Mouse (Mus musculus): Measurements from ENCODE around the gene Zfp292. TPM values are rescaled to one million over a fixed set of nuclear protein-coding genes. Genes with fewer than 3 reads are reported as not detected.

The Zfp292 gene
- polyA plus RNA-seq, 1 experiment from 2014 or later = 45.5 TPM

DNA sequence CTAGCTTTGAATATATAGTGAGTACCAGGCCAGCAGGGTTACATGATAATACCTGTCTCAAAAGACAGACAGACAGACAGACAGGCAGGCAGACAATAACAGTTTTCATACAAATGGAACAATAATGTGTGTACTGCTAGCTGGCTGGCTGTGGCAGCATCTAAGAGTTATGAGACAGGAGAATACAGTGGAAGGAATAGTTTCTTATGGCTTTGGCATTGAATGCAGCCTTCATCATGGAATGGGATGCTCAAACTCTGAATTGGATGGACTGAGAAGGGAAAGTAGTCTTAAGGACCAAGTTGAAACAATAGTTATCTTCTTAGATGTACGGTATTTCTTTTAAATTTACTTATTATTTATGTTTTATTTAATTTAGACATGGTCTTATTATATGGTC is 16.6 kb upstream of the Zfp292 start:
- H3K36me3 ChIP-seq (replicated peaks) = no peaks in the 10 kb centered on the region
- 89% methylated on average over 1 of the region's 1 CpGs for WGBS
- no peak overlapping the region for H3K9ac ChIP-seq
- H3K4me2 ChIP-seq = no peak overlapping the region
- ATAC-seq (ENCODE audit: low FRiP score) = no peak
- 0 out of 2 replicates have a peak, but pooled peaks cover 3% of the 10 kb centered on the region for H3K27me3 ChIP-seq
- no peak overlapping the region for H3K27ac ChIP-seq
- H3K4me3 ChIP-seq (replicated peaks) = no peak overlapping the region
- H3K4me1 ChIP-seq = no peaks in the 10 kb centered on the region
- no peaks in the 10 kb centered on the region for H3K9me3 ChIP-seq

DNA sequence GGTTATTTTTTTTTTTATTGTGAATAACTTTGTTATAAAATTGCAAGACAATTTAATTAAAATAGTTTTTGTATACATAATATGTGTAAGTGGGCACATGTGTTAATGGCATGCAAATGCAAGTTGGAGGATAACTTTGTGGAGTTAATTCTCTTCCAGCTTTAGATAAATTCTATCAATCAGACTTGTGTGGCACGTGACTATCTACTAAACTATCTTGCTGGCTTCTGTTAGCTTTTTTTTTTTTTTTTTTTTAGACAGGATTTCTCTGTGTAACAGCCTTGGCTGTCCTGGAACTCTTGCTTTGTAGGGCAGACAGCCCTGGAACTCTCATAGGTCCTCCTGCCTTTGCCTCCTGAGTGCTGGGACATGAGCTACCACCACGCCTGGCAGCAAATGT is 15.7 kb upstream of the Zfp292 start:
- no peaks in the 10 kb centered on the region for H3K9me3 ChIP-seq
- 79% methylated on average over 2 of the region's 2 CpGs for WGBS
- ATAC-seq (ENCODE audit: low FRiP score) = no peak
- no peak overlapping the region for H3K9ac ChIP-seq
- H3K4me2 ChIP-seq = no peak overlapping the region
- 0 out of 2 replicates have a peak, but pooled peaks cover 1% of the 10 kb centered on the region for H3K27me3 ChIP-seq
- no peak overlapping the region for H3K4me3 ChIP-seq (replicated peaks)
- H3K4me1 ChIP-seq = no peaks in the 10 kb centered on the region
- H3K27ac ChIP-seq = no peak overlapping the region
- H3K36me3 ChIP-seq (replicated peaks) = no peaks in the 10 kb centered on the region

DNA sequence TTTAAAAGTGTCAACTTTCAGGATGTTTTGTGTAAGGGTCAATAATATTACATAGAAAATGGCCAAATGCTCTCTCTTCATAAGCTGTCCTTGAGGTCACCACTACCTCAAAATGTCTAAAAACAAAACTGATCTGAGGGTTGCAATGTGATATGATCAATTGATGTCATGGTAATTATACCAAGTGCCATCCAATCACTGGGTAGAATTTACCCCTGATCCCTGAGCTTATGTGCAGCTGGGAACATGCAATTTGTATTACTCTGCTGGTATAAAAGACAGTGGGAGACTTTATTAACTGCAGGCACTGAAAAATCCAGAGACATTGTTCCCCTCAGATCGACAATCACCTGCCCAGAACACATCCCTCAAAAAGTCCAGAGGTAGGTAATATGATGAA is 10.7 kb upstream of the Zfp292 start, which contains the start of gene Cga:
Gene Cga (plus strand): TSS at position 301 of the 400 bp plus-strand sequence.
- Histone ChIP-seq H3K27me3 (peaks cover 29% of the 10 kb centered on the region), H3K36me3 (replicated peaks) (no peaks in the 10 kb centered on the region), H3K4me3 (replicated peaks) (no peak within 1 kb of the TSS), H3K4me1 (no peaks in the 10 kb centered on the region), H3K4me2 (no peak within 1 kb of the TSS), H3K27ac (no peak within 1 kb of the TSS), H3K9me3 (no peaks in the 10 kb centered on the region), H3K9ac (no peak within 1 kb of the TSS)
- no peak for ATAC-seq (ENCODE audit: low FRiP score)
- WGBS = 79% methylated on average over 1 of the region's 1 CpGs

DNA sequence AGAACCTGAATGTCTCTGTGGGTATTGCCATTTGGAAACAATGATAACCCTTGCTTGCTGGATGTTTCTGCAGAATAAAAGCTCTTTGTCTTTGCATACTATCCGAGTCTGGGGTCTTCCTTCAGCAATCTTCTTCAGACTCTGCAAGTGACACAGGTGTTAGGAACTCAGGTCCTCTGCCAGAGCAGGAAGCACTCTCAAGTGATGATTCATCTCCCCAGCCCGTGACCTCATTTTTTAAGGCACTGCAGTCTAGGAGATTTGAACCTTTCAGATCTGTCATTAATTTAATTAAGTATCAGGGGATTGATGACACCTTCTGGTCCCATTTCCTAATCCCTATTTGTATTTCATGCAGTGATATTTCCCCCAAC is 7.0 kb upstream of the Zfp292 start:
- Histone ChIP-seq H3K4me3 (replicated peaks) (no peak overlapping the region), H3K4me1 (peaks cover 11% of the 10 kb centered on the region), H3K36me3 (replicated peaks) (no peaks in the 10 kb centered on the region), H3K4me2 (no peak overlapping the region), H3K9me3 (no peaks in the 10 kb centered on the region), H3K27ac (no peak overlapping the region), H3K9ac (no peak overlapping the region), H3K27me3 (peaks cover 32% of the 10 kb centered on the region)
- WGBS = 14% methylated on average over 2 of the region's 2 CpGs
- ATAC-seq (ENCODE audit: low FRiP score) = no peak

DNA sequence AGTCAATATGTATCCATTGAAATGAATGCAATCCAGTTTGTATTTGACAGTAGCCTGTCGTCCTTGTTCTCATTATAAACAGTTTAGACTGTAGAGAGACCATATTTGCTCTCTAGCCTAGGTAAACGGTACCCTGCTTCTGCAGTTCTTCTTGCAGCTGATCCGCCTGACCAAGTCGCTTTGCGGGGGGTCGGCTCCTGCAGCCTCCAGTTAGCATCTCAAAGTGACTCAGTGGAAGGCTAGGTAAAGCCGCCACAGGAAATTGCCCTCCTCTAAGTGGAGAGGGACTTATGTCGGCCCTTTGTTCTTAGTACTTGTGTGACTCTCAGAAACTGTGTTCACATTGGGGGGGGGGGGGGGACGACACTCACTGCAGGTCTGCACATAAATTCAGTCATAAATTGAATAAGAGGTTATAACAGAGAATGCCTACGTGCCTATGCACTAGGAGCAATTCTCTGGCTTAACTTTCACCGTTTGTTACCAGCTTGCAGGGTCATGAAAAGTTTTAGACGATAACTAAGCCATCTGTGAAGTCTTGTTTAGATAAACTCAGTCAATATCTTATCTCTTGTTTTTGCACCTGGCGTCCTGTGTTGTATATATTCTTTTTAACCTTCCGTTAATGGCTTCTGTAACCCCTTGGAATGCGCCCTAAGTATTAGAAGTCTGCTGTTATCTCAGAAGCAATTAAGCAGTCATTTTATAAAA is 6.5 kb upstream of the Zfp292 start:
- 6% methylated on average over 15 of the region's 15 CpGs for WGBS
- no peak overlapping the region for H3K27ac ChIP-seq
- H3K9me3 ChIP-seq = no peaks in the 10 kb centered on the region
- no peak overlapping the region for H3K9ac ChIP-seq
- H3K4me1 ChIP-seq = peaks cover 11% of the 10 kb centered on the region
- H3K4me2 ChIP-seq = no peak overlapping the region
- H3K4me3 ChIP-seq (replicated peaks) = no peak overlapping the region
- peaks cover 32% of the 10 kb centered on the region for H3K27me3 ChIP-seq
- no peaks in the 10 kb centered on the region for H3K36me3 ChIP-seq (replicated peaks)
- ATAC-seq (ENCODE audit: low FRiP score) = no peak

DNA sequence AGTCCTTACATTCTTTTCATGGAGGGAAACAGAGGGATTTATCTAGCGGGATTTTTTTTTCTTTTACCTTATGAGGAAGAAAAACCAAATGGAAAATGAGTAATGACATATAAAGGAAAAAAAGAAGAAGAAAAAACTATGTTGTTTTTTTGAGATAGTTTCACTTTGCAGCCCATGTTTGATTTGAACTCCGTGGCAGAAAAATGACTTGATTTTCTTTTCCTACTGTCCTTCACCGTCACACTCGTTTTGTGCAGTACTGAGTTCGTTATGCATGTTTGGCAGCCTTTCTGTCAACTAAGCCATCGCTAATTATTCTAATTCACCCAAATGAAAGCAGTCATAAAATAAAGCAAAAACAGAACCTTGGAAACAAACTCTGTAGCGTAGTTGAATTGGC is 4.5 kb upstream of the Zfp292 start:
- peaks cover 16% of the 10 kb centered on the region for H3K4me1 ChIP-seq
- no peak for ATAC-seq (ENCODE audit: low FRiP score)

DNA sequence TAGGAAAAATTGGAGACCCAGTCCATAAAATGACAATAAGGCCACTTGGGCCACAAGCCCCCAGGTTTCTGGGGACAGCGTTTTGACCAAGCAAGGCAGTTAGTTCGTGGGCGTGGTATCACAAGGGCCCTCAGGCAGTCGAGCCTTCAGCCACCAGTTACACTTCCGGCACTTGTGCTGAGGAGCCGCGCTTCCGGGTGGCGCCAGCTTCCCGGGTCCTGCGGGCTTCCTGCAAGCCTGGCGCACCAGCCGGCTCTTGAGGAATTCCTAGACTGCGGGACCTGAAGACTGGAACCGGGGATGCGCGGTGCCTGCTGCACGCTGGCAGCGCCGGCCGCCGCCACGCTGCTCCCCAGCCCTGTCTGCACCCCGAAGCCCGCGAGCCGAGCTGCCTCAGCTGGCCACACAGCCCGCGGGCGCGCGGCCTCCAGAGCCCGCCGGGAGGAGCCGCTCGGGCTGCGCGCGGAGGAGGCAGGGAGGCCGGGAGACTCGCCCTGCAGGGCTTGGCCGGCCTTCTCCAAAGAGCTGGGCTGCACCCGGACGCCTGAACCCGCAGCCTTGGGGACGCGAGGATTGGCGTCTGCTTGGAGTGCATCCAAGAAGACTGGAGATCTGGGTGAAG is 3.8 kb upstream of the Zfp292 start:
- ATAC-seq (ENCODE audit: low FRiP score) = peak; percentile 76
- Histone ChIP-seq H3K4me3 (replicated peaks) (peak overlapping the region; percentile 73), H3K36me3 (replicated peaks) (no peaks in the 10 kb centered on the region), H3K4me2 (peak overlapping the region; percentile 80), H3K27me3 (peaks cover 27% of the 10 kb centered on the region), H3K9ac (peak overlapping the region; percentile 84), H3K4me1 (peaks cover 19% of the 10 kb centered on the region), H3K27ac (peak overlapping the region; percentile 97), H3K9me3 (no peaks in the 10 kb centered on the region)
- WGBS = under 1% methylated on average over 48 of the region's 48 CpGs

More for the DNA sequence above, 4.5 kb upstream of the Zfp292 start:
- Histone ChIP-seq H3K36me3 (replicated peaks) (no peaks in the 10 kb centered on the region), H3K27me3 (peaks cover 32% of the 10 kb centered on the region), H3K4me2 (peak overlapping the region; percentile 80), H3K4me3 (replicated peaks) (peak overlapping the region; percentile 73), H3K9ac (peak overlapping the region; percentile 84), H3K27ac (peak overlapping the region; percentile 97), H3K9me3 (no peaks in the 10 kb centered on the region)
- 14% methylated on average over 7 of the region's 7 CpGs for WGBS

DNA sequence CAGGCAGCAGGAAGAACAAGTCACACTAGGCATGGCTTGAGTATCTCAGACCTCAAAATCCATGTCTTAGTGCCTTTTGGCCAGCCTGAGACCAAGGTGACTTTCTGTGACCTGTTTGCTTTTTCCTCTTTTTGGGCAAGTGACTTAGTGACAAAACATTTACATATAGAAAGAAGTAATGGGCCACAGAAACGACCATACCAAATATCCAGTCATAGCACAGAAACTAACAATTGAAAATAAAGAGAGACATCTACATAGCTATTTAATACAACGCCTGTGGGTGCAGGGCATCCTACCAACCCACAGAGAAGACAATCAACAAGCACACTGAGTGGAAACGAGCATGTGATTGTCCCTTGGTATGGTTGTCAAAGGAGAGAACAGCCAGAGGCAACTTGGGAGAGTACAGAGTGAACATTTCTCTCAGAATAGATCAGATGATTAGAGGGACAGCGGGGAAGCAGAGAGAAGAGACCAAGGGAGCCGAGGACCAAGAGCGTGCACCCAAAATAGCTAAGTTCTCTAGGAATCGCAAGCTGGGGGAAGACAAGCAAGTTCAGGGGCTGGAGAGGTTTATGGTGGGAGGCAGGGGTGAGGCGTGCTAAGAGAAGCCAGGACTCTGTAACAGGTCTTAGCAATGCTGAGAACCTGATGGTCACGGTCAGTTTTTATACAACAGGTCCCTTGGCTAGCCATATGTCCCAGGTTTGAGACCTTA is 3.0 kb upstream of the Zfp292 start:
- H3K4me2 ChIP-seq = peak overlapping the region; percentile 80
- peak overlapping the region; percentile 97 for H3K27ac ChIP-seq
- WGBS = 61% methylated on average over 9 of the region's 9 CpGs
- H3K4me3 ChIP-seq (replicated peaks) = peak overlapping the region; percentile 73
- H3K27me3 ChIP-seq = peaks cover 18% of the 10 kb centered on the region
- peaks cover 26% of the 10 kb centered on the region for H3K4me1 ChIP-seq
- no peaks in the 10 kb centered on the region for H3K36me3 ChIP-seq (replicated peaks)
- H3K9me3 ChIP-seq = no peaks in the 10 kb centered on the region
- H3K9ac ChIP-seq = peak overlapping the region; percentile 84; the same call in 1 of the 2 replicates
- ATAC-seq (ENCODE audit: low FRiP score) = no peak

DNA sequence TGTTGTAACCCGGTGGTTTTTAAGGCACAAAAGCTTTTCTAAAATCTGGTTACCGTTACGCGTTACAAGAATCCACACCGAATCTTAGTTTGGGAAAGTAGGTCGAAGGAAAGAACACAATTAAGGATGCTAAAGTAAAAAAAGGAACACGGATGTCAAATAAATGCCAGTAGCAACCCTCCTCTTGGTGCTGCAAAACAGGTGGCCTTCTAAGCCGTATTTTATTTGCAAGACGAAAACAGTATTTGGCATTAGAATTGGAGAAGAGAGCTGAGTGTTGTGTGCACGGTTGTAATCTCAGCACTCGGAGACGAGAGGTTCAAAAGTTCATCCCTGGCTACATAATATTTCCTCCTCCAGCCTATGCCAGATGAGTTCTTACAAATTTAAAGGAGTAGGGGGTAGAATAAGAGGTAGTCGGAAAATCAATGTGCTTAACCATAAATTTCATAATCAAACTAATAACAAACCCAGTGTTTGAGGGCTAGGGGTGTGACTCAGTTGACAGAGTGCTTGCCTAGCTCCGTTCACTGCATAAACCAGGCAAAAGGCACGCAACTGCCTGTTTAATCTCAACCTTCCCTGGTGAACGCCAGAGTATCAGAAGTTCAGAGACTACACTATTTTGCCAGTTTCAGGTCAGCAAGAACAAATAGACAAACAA is 738 bp upstream of the Zfp292 start:
- peak overlapping the region; percentile 100 for H3K9ac ChIP-seq
- H3K4me3 ChIP-seq (replicated peaks) = peak overlapping the region; percentile 94
- peaks cover 3% of the 10 kb centered on the region; the same call in 1 of the 2 replicates for H3K27me3 ChIP-seq
- H3K4me1 ChIP-seq = peaks cover 32% of the 10 kb centered on the region
- no peak for ATAC-seq (ENCODE audit: low FRiP score)
- peak overlapping the region; percentile 99 for H3K27ac ChIP-seq
- peaks cover 6% of the 10 kb centered on the region for H3K36me3 ChIP-seq (replicated peaks)
- 51% methylated on average over 16 of the region's 16 CpGs for WGBS
- H3K4me2 ChIP-seq = peak overlapping the region; percentile 70
- no peaks in the 10 kb centered on the region for H3K9me3 ChIP-seq

DNA sequence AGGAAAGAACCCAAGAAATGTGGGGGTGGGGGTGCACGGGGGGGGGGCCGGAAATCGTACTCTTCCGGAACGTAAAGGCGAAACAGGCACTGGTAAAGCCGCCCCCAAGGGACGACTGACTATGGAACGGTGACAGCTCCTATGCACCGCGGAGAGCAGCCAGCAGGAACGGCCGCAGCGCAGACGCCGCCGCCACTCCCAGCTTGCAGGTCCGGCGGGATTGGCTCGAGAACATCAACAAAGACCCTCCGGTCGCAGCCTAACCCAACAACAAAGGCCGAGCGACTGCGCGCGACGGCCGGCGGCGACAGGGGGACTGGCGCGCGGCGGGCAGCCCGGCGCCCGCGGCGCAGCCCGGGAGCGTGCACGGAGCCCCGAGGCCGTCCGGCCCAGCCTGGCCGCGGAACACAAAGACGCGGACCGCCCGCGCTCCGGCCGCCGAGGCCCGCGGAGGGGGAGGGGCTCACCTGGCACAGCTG is 430 bp downstream of the Zfp292 start:
- H3K4me3 ChIP-seq (replicated peaks) = peak overlapping the region; percentile 94
- peak overlapping the region; percentile 100 for H3K9ac ChIP-seq
- peak overlapping the region; percentile 70 for H3K4me2 ChIP-seq
- under 1% methylated on average over 44 of the region's 58 CpGs for WGBS
- H3K9me3 ChIP-seq = no peaks in the 10 kb centered on the region
- ATAC-seq (ENCODE audit: low FRiP score) = peak; percentile 83
- no peaks in the 10 kb centered on the region for H3K27me3 ChIP-seq
- H3K36me3 ChIP-seq (replicated peaks) = peaks cover 9% of the 10 kb centered on the region
- H3K4me1 ChIP-seq = peaks cover 28% of the 10 kb centered on the region
- H3K27ac ChIP-seq = peak overlapping the region; percentile 99

DNA sequence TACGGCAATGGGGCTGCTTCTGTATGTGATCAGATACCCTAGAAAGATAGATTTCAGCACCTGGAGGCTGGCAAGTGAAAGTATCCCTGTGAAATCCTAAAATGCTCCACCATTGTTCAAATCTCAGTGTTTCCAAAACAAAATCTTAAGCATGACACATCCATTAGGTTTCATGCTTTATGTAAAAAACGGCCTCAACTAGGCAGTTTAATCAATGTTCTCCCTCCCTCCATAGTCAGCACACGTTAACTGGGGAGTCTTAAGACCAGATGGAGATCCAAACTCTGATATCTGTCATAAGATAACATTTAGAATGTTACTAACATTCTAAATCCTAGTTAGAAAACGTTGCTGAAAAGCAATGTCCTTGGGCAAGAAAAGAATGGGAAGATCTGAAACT is 909 bp downstream of the Zfp292 start:
- ATAC-seq (ENCODE audit: low FRiP score) = no peak
- WGBS = 14% methylated on average over 4 of the region's 4 CpGs
- Histone ChIP-seq H3K4me2 (peak overlapping the region; percentile 70), H3K36me3 (replicated peaks) (peaks cover 14% of the 10 kb centered on the region), H3K27ac (peak overlapping the region; percentile 99), H3K4me3 (replicated peaks) (peak overlapping the region; percentile 94), H3K9me3 (no peaks in the 10 kb centered on the region), H3K9ac (peak overlapping the region; percentile 100), H3K27me3 (no peaks in the 10 kb centered on the region), H3K4me1 (peaks cover 28% of the 10 kb centered on the region)

Data from forebrain, embryonic 12.5 days (tissue).